ENCODE assay signal across 13 mouse cellular contexts in the genomic region with DNA sequence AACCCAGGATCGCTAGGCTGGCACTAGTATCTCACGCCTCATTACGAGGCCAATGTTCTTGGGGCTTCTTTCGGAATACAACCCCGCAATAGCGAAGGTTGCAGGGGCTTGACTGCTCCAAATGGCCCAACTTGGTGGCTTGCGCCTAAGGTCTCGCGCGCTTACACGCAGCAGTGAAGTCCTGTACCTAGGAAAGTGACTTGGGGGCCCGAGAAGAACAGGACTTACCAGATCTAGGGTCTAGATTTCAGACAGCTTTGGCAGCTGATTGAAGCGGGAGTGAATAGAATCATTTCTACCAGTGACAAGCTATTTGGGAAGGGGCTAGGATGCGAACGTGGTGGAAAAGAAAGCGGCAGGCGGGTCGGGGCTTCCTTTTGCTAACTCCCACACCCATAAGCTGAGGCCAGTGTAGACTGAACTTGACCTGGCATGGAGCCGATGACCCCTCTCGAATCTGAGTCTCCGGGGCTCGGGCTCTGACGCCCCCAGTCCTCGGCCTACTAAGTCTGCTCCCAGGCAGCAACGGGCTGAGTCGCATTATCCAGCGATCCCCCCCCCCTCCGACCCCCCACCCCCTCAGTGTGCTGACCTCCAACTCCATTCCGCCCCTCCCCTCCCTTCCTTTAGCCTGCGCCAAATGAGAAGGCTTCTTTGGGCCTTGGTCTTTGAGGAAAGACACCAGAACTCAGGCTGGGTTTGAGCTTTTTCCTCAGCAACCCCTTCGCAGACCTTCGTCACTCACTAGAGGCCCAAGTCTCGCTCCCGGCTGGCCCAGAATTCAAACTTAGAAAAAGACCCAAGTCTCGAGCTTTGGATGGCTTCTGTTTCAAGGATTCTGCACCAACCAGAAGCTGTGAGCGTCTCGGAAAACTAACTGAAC. TPM values are rescaled to one million over a fixed set of nuclear protein-coding genes. Genes with fewer than 3 reads are reported as not detected.
DNase-seq lines count a peak whose midpoint lies in the region; ATAC-seq lines count a peak whose summit lies in the region.
"Had no signal": no experiment of that assay in that cellular context is flagged by ENCODE, and none has a peak within 500 bp of the region (broad histone marks: within the 10 kb centered on the region; RNA-seq: fewer than 3 reads in every experiment).

No protein-coding gene starts in this region.

- 0 out of 2 replicates have a peak, but pooled peaks have one; percentile 12 for ATAC-seq in forebrain, embryonic 15.5 days (replicated peaks)
- ATAC-seq in midbrain, embryonic 13.5 days, result 0 out of 2 replicates have a peak, but pooled peaks have one; percentile 12
- ATAC-seq in heart, embryonic 11.5 days (replicated peaks; ENCODE audit: insufficient number of reproducible peaks, low FRiP score, low TSS enrichment), result no peak

- H3K27me3 ChIP-seq in forebrain, embryonic 15.5 days, result peaks cover 72% of the 10 kb centered on the region
- H3K27me3 ChIP-seq in midbrain, embryonic 13.5 days, result peaks cover 81% of the 10 kb centered on the region
- H3K27me3 ChIP-seq in heart, embryonic 11.5 days (ENCODE audit: control insufficient read depth, insufficient read depth, low read length), result peaks cover 79% of the 10 kb centered on the region

- no peaks in the 10 kb centered on the region for H3K36me3 ChIP-seq in forebrain, embryonic 15.5 days
- no peaks in the 10 kb centered on the region for H3K36me3 ChIP-seq in midbrain, embryonic 13.5 days
- no peaks in the 10 kb centered on the region for H3K36me3 ChIP-seq in heart, embryonic 11.5 days (ENCODE audit: control insufficient read depth, insufficient read depth, low read length)
- H3K36me3 ChIP-seq: heart, embryonic 15.5 days had no signal

- H3K4me1 ChIP-seq in forebrain, embryonic 15.5 days, result peaks cover 16% of the 10 kb centered on the region
- H3K4me1 ChIP-seq in midbrain, embryonic 13.5 days (replicated peaks), result peaks cover 34% of the 10 kb centered on the region
- no peaks in the 10 kb centered on the region for H3K4me1 ChIP-seq in heart, embryonic 11.5 days (ENCODE audit: control insufficient read depth, insufficient read depth, low read length)

- peak overlapping the region; percentile 79 for H3K27ac ChIP-seq in forebrain, embryonic 15.5 days (replicated peaks)
- peak overlapping the region; percentile 85 for H3K27ac ChIP-seq in midbrain, embryonic 13.5 days
- no peak overlapping the region for H3K27ac ChIP-seq in heart, embryonic 11.5 days (ENCODE audit: low read depth, low read length)
- H3K27ac ChIP-seq: heart, embryonic 15.5 days; liver, embryonic 14.5 days had no signal

- no peaks in the 10 kb centered on the region for H3K9me3 ChIP-seq in forebrain, embryonic 15.5 days
- H3K9me3 ChIP-seq in midbrain, embryonic 13.5 days, result no peaks in the 10 kb centered on the region
- no peaks in the 10 kb centered on the region for H3K9me3 ChIP-seq in heart, embryonic 11.5 days (replicated peaks; ENCODE audit: control insufficient read depth, low read length)
- H3K9me3 ChIP-seq: heart, embryonic 15.5 days had no signal

- 20% methylated on average over 37 of the region's 37 CpGs for WGBS in forebrain, embryonic 15.5 days
- 3% methylated on average over 37 of the region's 37 CpGs for WGBS in midbrain, embryonic 13.5 days
- WGBS in heart, embryonic 11.5 days (ENCODE audit: insufficient replicate concordance), result 2% methylated on average over 37 of the region's 37 CpGs

- DNase-seq in brain, adult 2 months (ENCODE audit: low read depth, low spot score), result peak; percentile 49
- peak; percentile 85 to 87 for DNase-seq in cerebellum, postnatal 10 days
- DNase-seq in frontal cortex, postnatal 10 days (ENCODE audit: low spot score in 2 of 2), result no peak
- no peak for DNase-seq in urinary bladder, postnatal 4 days (ENCODE audit: low spot score in 2 of 2)
- no peak for DNase-seq in liver
- DNase-seq: adrenal gland, postnatal 14 days; kidney, postnatal 4 days had no signal

- H3K4me2 ChIP-seq in forebrain, embryonic 15.5 days (replicated peaks), result peak overlapping the region; percentile 47
- peak overlapping the region; percentile 54 for H3K4me2 ChIP-seq in midbrain, embryonic 13.5 days (replicated peaks)
- H3K4me2 ChIP-seq in heart, embryonic 11.5 days, result no peak overlapping the region
- H3K4me2 ChIP-seq: heart, embryonic 15.5 days had no signal

- H3K9ac ChIP-seq in forebrain, embryonic 15.5 days (replicated peaks), result peak overlapping the region; percentile 24
- peak overlapping the region; percentile 65 for H3K9ac ChIP-seq in midbrain, embryonic 13.5 days (replicated peaks)
- no peak overlapping the region for H3K9ac ChIP-seq in heart, embryonic 11.5 days (ENCODE audit: low read depth, low read length)
- H3K9ac ChIP-seq: heart, embryonic 15.5 days; liver, embryonic 14.5 days had no signal

- H3K4me3 ChIP-seq in forebrain, embryonic 15.5 days, result peak overlapping the region; percentile 12; the same call in 1 of the 2 replicates
- peak overlapping the region; percentile 31 for H3K4me3 ChIP-seq in midbrain, embryonic 13.5 days (replicated peaks)
- no peak overlapping the region for H3K4me3 ChIP-seq in heart, embryonic 11.5 days (ENCODE audit: low read depth, low read length)
- H3K4me3 ChIP-seq: heart, embryonic 15.5 days had no signal

RNA-seq across cellular contexts. Expression of a gene that starts 8.4 kb away (rescaled TPM):
- polyA plus RNA-seq in forebrain, embryonic 15.5 days (2015; fragmentation: Nextera tagmentation; extraction: Ambion mirVana), result 46.2 and 55.0 TPM in 2 replicates
- 53.2 and 56.6 TPM in 2 replicates for polyA plus RNA-seq in midbrain, embryonic 13.5 days (2015; fragmentation: Nextera tagmentation; extraction: Ambion mirVana)
- 0.23 TPM in 1 of 2 replicates, not detected in the other for polyA plus RNA-seq in heart, embryonic 11.5 days (2014; fragmentation: Nextera tagmentation; extraction: Ambion mirVana)
- polyA plus RNA-seq: heart, embryonic 15.5 days; spleen, adult 2 months had no signal

RNA-seq across cellular contexts. Expression of a gene that starts 11.8 kb away (rescaled TPM):
- polyA plus RNA-seq in forebrain, embryonic 15.5 days (2015; fragmentation: Nextera tagmentation; extraction: Ambion mirVana), result 9.6 and 9.8 TPM in 2 replicates
- 14.8 and 16.4 TPM in 2 replicates for polyA plus RNA-seq in midbrain, embryonic 13.5 days (2015; fragmentation: Nextera tagmentation; extraction: Ambion mirVana)
- polyA plus RNA-seq in heart, embryonic 11.5 days (2014; fragmentation: Nextera tagmentation; extraction: Ambion mirVana), result 0.07 TPM in 1 of 2 replicates, not detected in the other
- polyA plus RNA-seq: spleen, adult 2 months had no signal

Comparison
In these comparisons a context has a peak if more than half of its experiments do, and no peak if none do; other contexts are left out.
1. DNase-seq: peak in brain, adult 2 months (single experiment) and cerebellum, postnatal 10 days (2 of 2); none in frontal cortex, postnatal 10 days (0 of 2), urinary bladder, postnatal 4 days (0 of 2) and liver (single experiment).
2. RNA of a gene that starts 8.4 kb away (polyA plus RNA-seq): 46.2 to 55.0 TPM in forebrain, embryonic 15.5 days and 53.2 to 56.6 TPM in midbrain, embryonic 13.5 days; 0.23 TPM in heart, embryonic 11.5 days; every median in the first group is over 10 times any median in the second.